Mouse (Mus musculus): ENCODE data around the gene Gm10300. TPM values are rescaled to one million over a fixed set of nuclear protein-coding genes. Genes with fewer than 3 reads are reported as not detected.

Gene Gm10300
- 0.64 TPM for total RNA-seq (2023)

DNA sequence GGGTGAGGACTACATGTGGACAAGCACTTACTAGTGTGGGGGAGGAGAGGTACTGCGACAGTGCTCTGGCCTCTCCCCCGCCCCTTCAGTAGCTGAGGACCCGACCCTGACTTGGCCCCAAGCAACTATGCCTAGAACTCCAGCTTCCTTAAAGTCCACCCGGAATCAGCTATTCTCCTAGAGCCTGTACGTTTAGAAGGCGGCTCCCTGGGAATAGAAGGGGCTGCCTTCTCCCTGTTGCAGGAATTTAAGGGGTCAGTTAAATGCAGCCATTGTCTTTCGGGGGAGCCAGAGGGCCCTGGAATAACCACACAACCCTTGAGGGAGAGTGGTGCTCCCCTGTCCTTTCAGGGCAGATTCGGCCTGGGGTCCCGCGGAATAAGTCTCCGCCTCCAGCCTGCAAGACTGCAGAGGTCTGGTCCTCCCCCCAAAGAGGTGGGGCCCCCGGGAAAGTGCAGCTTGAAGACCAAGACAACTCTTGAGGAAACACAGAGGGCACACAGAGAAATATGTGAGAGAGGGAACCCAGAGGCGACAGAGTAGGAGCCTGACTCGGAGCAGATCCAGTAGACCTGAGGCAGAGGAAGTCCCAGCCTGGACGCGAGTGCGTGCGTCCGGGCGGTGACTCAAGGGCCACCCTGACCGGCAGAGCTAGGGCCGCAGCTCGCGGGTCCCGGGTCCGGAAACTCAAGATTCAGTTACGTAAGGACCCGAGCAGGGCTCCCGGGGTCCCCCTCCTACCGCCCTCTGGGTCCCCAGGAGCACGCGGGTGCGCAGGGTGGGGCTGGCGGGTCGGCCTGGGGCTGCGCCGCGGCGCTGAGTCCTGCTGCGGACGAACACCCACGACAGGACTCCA is at the start of gene Gm10300:
Gm10300 (plus strand) TSS at position 621 of the 856 bp plus-strand sequence.

DNA sequence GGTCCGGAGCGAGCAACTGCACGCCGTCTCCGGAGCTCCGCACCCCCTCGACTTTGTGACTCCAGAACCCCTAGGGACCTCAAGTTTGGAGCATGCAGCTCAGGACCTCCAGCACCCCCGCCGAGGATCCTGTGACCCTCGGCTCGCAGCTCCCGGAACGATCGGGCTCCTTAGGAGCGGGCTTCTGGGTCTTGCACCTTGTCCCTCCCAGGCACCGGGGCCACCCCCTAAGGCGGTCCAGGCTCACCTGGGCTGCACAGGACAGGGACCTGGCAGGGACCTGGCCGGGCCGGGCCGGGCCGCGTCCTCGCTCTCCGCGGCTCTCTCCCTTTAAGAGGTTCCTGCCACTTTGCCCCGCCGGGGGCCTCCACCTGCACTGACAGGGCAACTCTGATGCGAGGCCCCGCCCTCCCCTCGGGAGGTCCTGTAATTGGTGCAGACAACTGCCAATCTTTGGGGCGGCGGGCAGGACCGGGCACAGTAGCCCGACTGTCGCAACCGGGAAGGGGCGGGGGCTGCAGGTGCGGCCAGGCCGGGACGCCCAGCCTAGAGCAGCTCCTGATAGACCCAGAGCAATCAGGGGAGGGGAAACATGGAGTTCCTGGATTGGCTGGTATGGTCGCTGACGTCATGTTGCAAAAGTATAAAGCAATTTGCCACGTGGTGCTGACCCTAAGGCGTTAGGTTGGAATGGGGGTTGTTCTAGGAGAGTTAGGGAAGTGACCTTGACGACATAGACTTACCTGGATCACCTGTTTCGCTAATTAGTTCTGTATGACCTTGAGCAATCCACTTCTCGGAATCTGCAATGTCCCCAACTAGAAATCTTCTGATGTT is 654 bp downstream of the Gm10300 start, which contains the start of gene Epb41:
Epb41 (minus strand) TSS at position 389 of the 837 bp plus-strand sequence.

Other genes with a start within 250 kb of the Gm10300 start
- gene Ptpru, start 236.4 kb upstream of the Gm10300 start, total RNA-seq (2023), result not detected
- 28.8 TPM for gene Mecr, start 231.2 kb upstream of the Gm10300 start, total RNA-seq (2023)
- 95.1 TPM for gene Srsf4, start 201.1 kb upstream of the Gm10300 start, total RNA-seq (2023)
- gene Tmem200b, start 152.9 kb upstream of the Gm10300 start, total RNA-seq (2023), result not detected
- gene Epb41, start 624 bp downstream of the Gm10300 start, total RNA-seq (2023), result 128 TPM
- not detected for gene Oprd1, start 69.8 kb downstream of the Gm10300 start, total RNA-seq (2023)
- gene Ythdf2, start 137.6 kb downstream of the Gm10300 start, total RNA-seq (2023), result 72.0 TPM
- gene Gmeb1, start 186.9 kb downstream of the Gm10300 start, total RNA-seq (2023), result 38.2 TPM
- 36.1 TPM for gene Taf12, start 199.7 kb downstream of the Gm10300 start, total RNA-seq (2023)
- not detected for gene Rab42, start 228.7 kb downstream of the Gm10300 start, total RNA-seq (2023)

Measured in CD8-positive naive resting alpha-beta T cell, adult 57 days (primary cell).